Mouse (Mus musculus) erythroblast, embryonic 14.5 days (primary cell): ENCODE data around the gene Vmn1r40. TPM values are rescaled to one million over a fixed set of nuclear protein-coding genes. Genes with fewer than 3 reads are reported as not detected.

Experiments
- H3K27me3 ChIP-seq: 2 replicates; pipeline ENCODE4 v1.6.1; 2012; ENCODE audit warnings: inconsistent platforms; ENCODE audit not compliant: control insufficient read depth
- H3K36me3 ChIP-seq: 2 replicates; pipeline ENCODE4 v1.6.1; 2012; ENCODE audit warnings: mild to moderate bottlenecking, inconsistent platforms; ENCODE audit not compliant: control insufficient read depth
- H3K4me1 ChIP-seq: 2 replicates; pipeline ENCODE4 v1.6.1; 2012; ENCODE audit warnings: inconsistent platforms; ENCODE audit not compliant: control insufficient read depth
- H3K4me3 ChIP-seq: replicated peaks from 2 replicates; pipeline ENCODE3; 2012; ENCODE audit warnings: moderate library complexity, mild to moderate bottlenecking, inconsistent platforms
- H3K9me3 ChIP-seq: 2 replicates; pipeline ENCODE4 v1.6.1; 2012; ENCODE audit warnings: low read length, inconsistent platforms, mixed read lengths; ENCODE audit not compliant: control insufficient read depth
- GATA1 ChIP-seq: IDR thresholded peaks from 2 replicates; pipeline ENCODE4 v1.6.1; 2012; ENCODE audit warnings: low read length, inconsistent platforms, mixed read lengths
- TAL1 ChIP-seq: IDR thresholded peaks from 3 replicates; pipeline ENCODE4 v1.6.1; 2012; ENCODE audit warnings: low read length, inconsistent platforms, mixed read lengths
- polyA plus RNA-seq: library from polyadenylated mRNA; stranded (reverse); fragments of >175 nt; gene quantifications from 2 replicates; pipeline ENCODE4 v1.2.3, GENCODE M21; 2012

Vmn1r40 gene
- not detected in 2 replicates for polyA plus RNA-seq

DNA sequence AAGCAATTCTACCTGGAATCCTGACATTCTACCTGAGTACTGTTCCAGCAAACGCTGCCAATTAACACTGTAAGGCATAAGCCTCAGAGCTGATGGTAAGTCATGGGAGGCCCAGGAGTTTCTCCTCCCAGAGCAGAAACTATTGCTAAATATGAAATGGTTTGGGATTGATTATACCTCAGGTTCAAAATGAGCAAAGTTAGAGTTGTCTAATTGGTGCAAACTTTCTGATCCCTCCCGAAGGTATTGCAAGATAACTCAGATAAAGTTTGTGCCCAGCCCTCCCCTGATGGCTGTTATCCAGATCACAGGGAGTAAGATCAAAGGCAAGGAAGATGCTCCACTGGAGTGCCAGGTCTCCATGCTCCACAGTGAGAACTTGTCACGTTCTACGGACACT lies at the start of gene Vmn1r40:
Vmn1r40 (plus strand) TSS at position 301 of the 400 bp plus-strand sequence.
- no peak for TF ChIP-seq GATA1
- TF ChIP-seq TAL1 = no peak
- H3K4me1 ChIP-seq = no peaks in the 10 kb centered on the region

GRCm38 (mm10) chr6:89658342-89658741 lies 49.0 kb upstream of the Vmn1r40 start:
- Histone ChIP-seq H3K9me3 (no peaks in the 10 kb centered on the region), H3K4me1 (no peaks in the 10 kb centered on the region), H3K27me3 (no peaks in the 10 kb centered on the region), H3K4me3 (no peak overlapping the region), H3K36me3 (no peaks in the 10 kb centered on the region)
- TF ChIP-seq GATA1 (no peak), TAL1 (no peak)

More for the DNA sequence above, at the start of gene Vmn1r40:
- Histone ChIP-seq H3K36me3 (no peaks in the 10 kb centered on the region), H3K27me3 (no peaks in the 10 kb centered on the region), H3K9me3 (peaks cover 4% of the 10 kb centered on the region), H3K4me3 (no peak within 1 kb of the TSS)

DNA sequence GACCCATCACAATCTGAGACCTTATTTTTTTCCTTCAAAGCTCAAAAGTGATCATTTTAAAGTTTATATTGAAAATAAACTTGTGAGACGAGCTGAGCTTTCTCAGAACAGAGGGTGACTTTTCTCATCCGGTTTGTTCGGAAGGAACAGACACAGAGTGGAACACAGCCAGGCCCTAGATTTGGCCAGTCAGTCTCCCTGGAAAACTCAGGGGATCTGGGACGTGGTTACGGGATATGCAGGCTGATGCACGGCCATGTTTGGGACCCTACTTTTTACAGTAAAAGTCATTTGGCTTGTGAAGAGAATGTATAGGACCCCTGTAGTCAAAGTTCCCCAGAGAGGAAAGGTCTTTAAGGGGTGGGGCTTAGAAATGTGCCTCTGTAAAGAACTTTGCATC lies 48.4 kb upstream of the Vmn1r40 start:
- no peak overlapping the region for H3K4me3 ChIP-seq
- no peaks in the 10 kb centered on the region for H3K27me3 ChIP-seq
- no peaks in the 10 kb centered on the region for H3K36me3 ChIP-seq
- no peaks in the 10 kb centered on the region for H3K4me1 ChIP-seq
- H3K9me3 ChIP-seq = no peaks in the 10 kb centered on the region
- no peak for TF ChIP-seq GATA1
- TF ChIP-seq TAL1 = no peak

DNA sequence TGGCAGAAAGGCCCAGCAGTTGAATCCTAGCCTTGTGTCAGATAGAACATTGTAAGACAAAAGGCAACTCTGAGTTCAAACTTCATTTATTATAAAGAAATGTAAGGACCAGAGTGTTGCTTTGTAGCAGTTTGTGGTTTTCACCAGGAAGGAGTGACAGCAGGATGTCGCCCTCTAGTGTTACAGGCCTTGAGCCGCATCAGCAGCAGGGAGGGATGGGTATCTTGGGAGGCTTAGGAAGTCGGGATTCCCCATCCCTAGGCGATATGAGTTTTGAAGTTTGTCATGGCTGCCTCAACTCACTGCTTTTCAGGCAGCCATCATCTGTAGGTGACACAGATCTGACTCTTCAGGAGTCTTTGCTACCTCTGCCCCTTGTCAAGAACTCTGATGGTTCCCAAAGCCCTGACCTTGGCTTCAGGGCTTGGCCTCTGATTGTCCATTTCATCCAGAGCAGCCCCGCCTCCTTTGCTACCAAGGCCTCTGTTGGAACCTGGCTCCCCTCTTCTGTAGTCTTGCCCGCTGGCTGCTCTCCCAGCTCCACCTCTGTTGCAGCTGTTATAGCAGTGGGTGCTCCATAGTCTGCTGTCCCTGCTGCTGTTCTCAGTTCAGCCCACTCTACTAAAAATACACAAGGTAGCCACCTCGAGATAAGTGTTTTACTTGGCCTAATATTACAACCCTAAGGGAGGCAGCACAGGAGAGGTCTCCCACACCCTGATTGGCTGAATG lies 47.5 kb upstream of the Vmn1r40 start:
- no peaks in the 10 kb centered on the region for H3K9me3 ChIP-seq
- no peaks in the 10 kb centered on the region for H3K36me3 ChIP-seq
- no peaks in the 10 kb centered on the region for H3K27me3 ChIP-seq
- no peak for TF ChIP-seq GATA1
- TF ChIP-seq TAL1 = no peak
- H3K4me1 ChIP-seq = no peaks in the 10 kb centered on the region
- no peak overlapping the region for H3K4me3 ChIP-seq

DNA sequence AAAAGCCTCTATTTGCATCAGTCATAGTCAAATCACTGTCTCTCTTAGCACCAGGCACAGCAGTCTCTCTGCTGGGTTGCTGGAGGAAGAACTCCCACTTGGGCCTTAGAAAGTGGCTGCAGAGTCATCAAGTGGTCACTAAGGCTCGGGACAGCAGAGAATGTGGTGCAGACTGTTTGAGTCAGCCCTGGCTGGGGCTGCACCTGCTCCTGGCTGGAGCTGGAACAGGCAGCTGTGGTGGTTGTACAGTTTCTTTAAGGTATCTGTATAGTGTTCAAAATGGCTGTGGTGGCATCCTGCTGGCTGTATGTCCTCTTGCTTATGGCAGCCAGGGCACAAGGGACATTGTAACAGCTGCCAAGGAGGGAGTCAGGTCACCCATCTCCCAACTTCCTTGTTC lies 46.9 kb upstream of the Vmn1r40 start:
- TF ChIP-seq GATA1 (no peak), TAL1 (no peak)
- no peaks in the 10 kb centered on the region for H3K36me3 ChIP-seq
- H3K9me3 ChIP-seq = no peaks in the 10 kb centered on the region
- H3K4me3 ChIP-seq = no peak overlapping the region
- no peaks in the 10 kb centered on the region for H3K27me3 ChIP-seq
- H3K4me1 ChIP-seq = no peaks in the 10 kb centered on the region

DNA sequence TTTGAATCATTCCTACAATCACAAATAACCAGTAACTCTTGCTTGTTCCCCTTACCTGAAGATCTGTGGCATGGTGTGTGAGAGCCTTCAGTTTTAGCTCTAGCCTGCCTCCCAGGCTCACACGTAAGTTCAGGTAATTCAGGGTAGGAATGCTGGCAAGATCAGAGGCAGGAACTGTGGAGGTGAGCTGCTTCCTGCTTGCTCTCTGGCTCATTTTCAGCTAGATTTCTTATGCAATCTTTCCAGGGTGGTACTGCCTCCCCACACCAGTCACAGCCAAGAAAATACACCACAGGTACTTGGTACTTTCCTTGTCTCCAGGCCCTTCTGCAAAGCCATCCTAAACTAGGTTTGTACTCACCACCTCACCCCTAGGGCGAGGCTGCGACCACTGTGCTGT lies 44.8 kb upstream of the Vmn1r40 start:
- Histone ChIP-seq H3K4me1 (no peaks in the 10 kb centered on the region), H3K27me3 (no peaks in the 10 kb centered on the region), H3K36me3 (no peaks in the 10 kb centered on the region), H3K4me3 (no peak overlapping the region), H3K9me3 (no peaks in the 10 kb centered on the region)
- TF ChIP-seq TAL1 = no peak
- TF ChIP-seq GATA1 = no peak

- Histone ChIP-seq H3K27me3 (no peaks in the 10 kb centered on the region), H3K4me1 (no peaks in the 10 kb centered on the region), H3K9me3 (no peaks in the 10 kb centered on the region), H3K36me3 (no peaks in the 10 kb centered on the region), H3K4me3 (no peak overlapping the region)
- TF ChIP-seq TAL1 (no peak), GATA1 (no peak)
These were observed 42.2 kb upstream of the Vmn1r40 start for GRCm38 (mm10) chr6:89665155-89665554.

DNA sequence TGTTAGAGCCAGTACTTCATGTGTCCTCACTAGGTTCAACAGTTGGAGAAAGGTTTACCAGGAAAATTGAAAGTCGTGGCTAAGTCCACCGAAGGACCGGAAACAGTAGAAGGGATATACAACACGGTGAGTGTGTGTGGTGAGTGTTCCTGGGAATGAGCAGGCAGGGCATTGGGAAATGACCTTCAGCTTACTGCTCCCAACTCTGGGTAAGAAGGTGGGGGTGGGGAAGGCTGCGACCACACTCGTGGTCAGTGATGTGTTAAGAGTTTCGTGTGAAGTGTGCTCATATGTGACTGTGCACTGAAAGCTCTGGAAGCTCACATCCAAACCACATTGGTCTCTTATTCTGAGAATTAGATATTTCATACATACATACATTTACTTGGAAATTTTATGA lies 41.7 kb upstream of the Vmn1r40 start:
- no peaks in the 10 kb centered on the region for H3K4me1 ChIP-seq
- no peak for TF ChIP-seq GATA1
- no peak for TF ChIP-seq TAL1
- no peak overlapping the region for H3K4me3 ChIP-seq
- no peaks in the 10 kb centered on the region for H3K27me3 ChIP-seq
- H3K9me3 ChIP-seq = no peaks in the 10 kb centered on the region
- no peaks in the 10 kb centered on the region for H3K36me3 ChIP-seq

DNA sequence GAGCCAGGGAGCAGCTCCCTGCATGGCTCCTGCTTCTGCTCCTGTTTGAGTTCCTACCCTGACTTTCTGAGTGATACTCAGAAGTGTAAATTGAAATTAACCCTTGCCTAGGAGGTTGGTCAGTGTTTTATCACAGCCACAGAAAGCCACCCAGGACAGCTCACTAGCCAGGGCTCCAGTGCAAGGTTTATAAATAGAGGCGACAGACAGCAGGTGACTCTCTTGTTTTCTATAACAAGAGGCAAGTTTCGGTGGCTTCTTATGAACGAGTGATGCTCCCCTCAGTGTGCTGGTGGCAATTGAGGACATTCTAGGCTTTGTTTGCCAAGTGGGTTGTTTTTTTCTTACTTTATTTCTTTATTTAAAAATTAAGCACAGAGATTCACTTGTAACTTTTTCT lies 40.4 kb upstream of the Vmn1r40 start:
- TF ChIP-seq TAL1 (no peak), GATA1 (no peak)
- Histone ChIP-seq H3K4me3 (no peak overlapping the region), H3K36me3 (no peaks in the 10 kb centered on the region), H3K4me1 (no peaks in the 10 kb centered on the region), H3K9me3 (no peaks in the 10 kb centered on the region), H3K27me3 (no peaks in the 10 kb centered on the region)

- H3K36me3 ChIP-seq = no peaks in the 10 kb centered on the region; the same call in 1 of the 2 replicates
- no peaks in the 10 kb centered on the region for H3K9me3 ChIP-seq
- H3K4me1 ChIP-seq = no peaks in the 10 kb centered on the region
- no peak overlapping the region for H3K4me3 ChIP-seq
- TF ChIP-seq GATA1 (no peak), TAL1 (no peak)
- no peaks in the 10 kb centered on the region for H3K27me3 ChIP-seq
These were observed 37.8 kb upstream of the Vmn1r40 start for GRCm38 (mm10) chr6:89669556-89669955.
